Mouse (Mus musculus) left cerebral cortex, adult 6 months (tissue): Measurements from ENCODE around the gene Commd3. TPM values are rescaled to one million over a fixed set of nuclear protein-coding genes. Genes with fewer than 3 reads are reported as not detected.

ENCODE experiments used
- long read RNA-seq, 2 experiments: library from polyadenylated mRNA; unstranded; transcript quantifications; one replicate each; pipeline ENCODE4 v2.0.0; 2019 to 2020
- polyA plus RNA-seq: library from polyadenylated mRNA; unstranded; fragments of <200 nt; fragmentation: Nextera tagmentation; gene quantifications from 2 replicates; pipeline ENCODE4 v1.2.3, GENCODE M21; 2021

Commd3 gene
- 181 and 188 TPM in 2 replicates for polyA plus RNA-seq
- long read RNA-seq, experiment 1, transcript Commd3-201 (8 exons, 935 nt) = major isoform, 72 of 94 reads
- long read RNA-seq, experiment 1, partial matches to known transcripts = 2 of 94 reads
- long read RNA-seq, experiment 1, other reads (novel, unspliced or antisense) = 18 of 94 reads
- long read RNA-seq, experiment 2, transcript Commd3-201 (8 exons, 935 nt) = major isoform, 138 of 153 reads
- long read RNA-seq, experiment 2, partial matches to known transcripts = 4 of 153 reads
- long read RNA-seq, experiment 2, other reads (novel, unspliced or antisense) = 10 of 153 reads

DNA sequence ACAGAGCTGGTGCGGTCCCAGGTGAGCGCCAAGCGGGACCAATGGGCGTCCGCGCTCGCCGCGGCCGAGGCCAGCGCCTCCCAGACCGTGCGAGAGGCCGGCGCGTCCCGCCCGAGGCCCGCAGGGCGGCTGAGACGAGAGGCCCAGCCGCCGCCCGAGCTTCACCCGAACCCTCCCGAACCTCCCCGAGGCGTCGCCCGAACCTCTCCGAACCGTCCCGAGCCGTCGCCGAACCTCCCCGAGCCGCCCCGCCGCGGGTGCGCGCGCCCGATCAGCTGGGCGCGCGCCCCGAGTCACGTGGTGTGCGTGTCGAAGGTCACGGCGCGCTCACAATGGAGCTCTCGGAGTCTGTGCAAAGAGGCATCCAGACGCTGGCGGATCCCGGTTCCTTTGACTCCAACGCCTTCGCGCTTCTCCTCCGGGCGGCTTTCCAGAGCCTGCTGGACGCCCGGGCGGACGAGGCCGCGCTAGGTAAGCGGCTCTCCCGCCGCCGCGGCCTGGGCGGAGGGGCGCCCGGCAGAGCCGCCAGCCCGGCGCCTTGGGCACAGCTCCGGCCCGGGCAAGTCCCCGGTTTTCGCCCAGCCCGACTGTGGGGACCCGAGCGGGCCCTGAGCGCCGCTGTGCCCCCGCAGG lies at the start of gene Commd3:
Commd3 (plus strand) TSS at position 252 of the 633 bp plus-strand sequence.

DNA sequence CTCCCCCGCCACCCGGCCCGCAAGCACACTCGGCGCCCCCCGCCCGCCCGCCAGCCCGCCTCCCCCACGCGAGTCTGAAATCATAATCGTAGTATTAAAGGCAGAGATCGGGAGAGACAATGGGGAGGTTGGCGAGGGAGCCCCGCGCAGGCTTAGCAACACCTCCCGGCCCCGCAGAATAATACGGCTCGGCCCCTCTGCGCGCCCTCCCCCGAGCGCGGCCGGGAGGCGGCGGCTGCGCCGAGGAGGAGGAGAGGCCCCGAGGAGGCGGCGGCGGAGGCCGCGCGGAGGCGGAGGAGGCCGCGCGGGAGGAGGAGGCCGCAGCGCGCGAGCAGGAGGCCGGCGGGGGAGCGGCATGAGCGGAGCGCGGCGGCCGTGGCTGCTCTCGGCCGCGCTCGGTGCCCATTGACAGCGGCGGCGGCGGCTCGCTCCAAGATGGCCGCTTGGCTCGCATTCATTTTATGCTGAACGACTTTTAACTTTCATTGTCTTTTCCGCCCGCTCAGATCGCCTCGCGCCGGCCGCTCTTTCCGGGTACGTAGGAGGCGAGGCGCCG lies 4.8 kb downstream of the Commd3 start, which contains the start of gene Bmi1:
Bmi1 (plus strand) TSS at position 83 of the 556 bp plus-strand sequence.

DNA sequence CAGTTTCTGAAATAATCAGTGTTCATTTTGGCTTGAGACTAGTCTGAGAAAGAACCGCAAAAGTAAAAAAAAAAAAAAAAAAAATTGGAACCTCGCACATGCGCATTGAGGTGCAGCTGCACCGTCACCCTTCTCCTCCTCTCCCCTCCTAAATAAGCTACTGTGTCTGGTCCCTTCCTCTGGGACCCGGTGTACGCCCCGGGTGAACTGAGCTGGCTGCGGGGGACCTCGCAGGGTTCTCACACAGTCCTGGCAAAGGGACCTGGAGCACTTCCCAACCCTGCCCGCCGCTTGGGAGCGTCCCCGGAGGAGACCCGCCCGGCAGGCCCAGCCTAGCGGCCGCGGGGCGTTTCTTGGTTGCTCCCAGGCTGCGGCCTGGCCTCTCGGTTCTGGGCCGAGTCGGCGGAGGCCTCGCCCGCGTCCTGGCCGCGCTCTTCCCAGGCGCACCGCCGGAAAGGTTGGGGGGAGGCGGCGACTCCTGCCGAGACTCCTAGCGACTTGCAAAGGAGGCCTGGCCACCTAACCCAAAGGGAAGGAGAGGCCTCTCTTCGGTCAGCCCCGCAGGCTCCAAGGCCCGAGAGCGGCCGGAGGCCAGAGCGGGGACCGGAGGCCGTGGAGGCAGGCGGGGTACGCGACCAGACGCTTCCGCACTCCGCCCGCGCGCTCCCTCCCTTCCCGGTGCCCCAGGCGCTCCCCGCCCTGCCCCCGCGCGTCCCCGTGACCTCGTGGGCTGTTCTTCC lies 21.9 kb downstream of the Commd3 start, which contains the start of gene Spag6:
Spag6 (plus strand) TSS at position 162 of the 740 bp plus-strand sequence.

Other genes with a start within 250 kb of the Commd3 start
- 6.5 and 7.7 TPM in 2 replicates for gene Bmi1, start 4.6 kb downstream of the Commd3 start, polyA plus RNA-seq
- 5.9 and 6.1 TPM in 2 replicates for gene Spag6, start 21.6 kb downstream of the Commd3 start, polyA plus RNA-seq